11 mouse cellular contexts compared by ENCODE assay signal in genomic region chr9:15309425-15309824, GRCm38 (mm10). TPM values are rescaled to one million over a fixed set of nuclear protein-coding genes. Genes with fewer than 3 reads are reported as not detected.
DNase-seq lines count a peak whose midpoint lies in the region; ATAC-seq and TF ChIP-seq lines count a peak whose summit lies in the region.
"Had no signal": no experiment of that assay in that cellular context is flagged by ENCODE, and none has a peak within 500 bp of the region (broad histone marks: within the 10 kb centered on the region; RNA-seq: fewer than 3 reads in every experiment).

No protein-coding gene starts in this region.

- peak overlapping the region; percentile 23 for H3K4me2 ChIP-seq in heart, embryonic 14.5 days (ENCODE audit: low read length)
- peak overlapping the region; percentile 29 for H3K4me2 ChIP-seq in lung, embryonic 16.5 days (ENCODE audit: low read depth, low read length)
- H3K4me2 ChIP-seq in embryonic facial prominence, embryonic 13.5 days: peak overlapping the region; percentile 77
- H3K4me2 ChIP-seq in liver, postnatal 0 days (ENCODE audit: low read depth, low read length): peak overlapping the region; percentile 22

- no peak overlapping the region for H3K27ac ChIP-seq in heart, embryonic 14.5 days (replicated peaks in 1 of 2; ENCODE audit: control insufficient read depth in 1 of 2, insufficient read depth in 1 of 2, low read depth in 2 of 2, low read length in 2 of 2)
- H3K27ac ChIP-seq in lung, embryonic 16.5 days (ENCODE audit: low read length): no peak overlapping the region
- H3K27ac ChIP-seq in embryonic facial prominence, embryonic 13.5 days: no peak overlapping the region
- no peak overlapping the region for H3K27ac ChIP-seq in liver, postnatal 0 days (ENCODE audit: low read depth)

- H3K9ac ChIP-seq in heart, embryonic 14.5 days (ENCODE audit: low read length): 0 out of 2 replicates have a peak overlapping the region, but pooled peaks have one; percentile 25
- no peak overlapping the region for H3K9ac ChIP-seq in lung, embryonic 16.5 days (ENCODE audit: low read length)
- no peak overlapping the region for H3K9ac ChIP-seq in embryonic facial prominence, embryonic 13.5 days
- H3K9ac ChIP-seq in liver, postnatal 0 days (replicated peaks): no peak overlapping the region

- peaks cover 67% of the 10 kb centered on the region for H3K36me3 ChIP-seq in heart, embryonic 14.5 days (ENCODE audit: control insufficient read depth, insufficient read depth, low read length)
- peaks cover 41% of the 10 kb centered on the region for H3K36me3 ChIP-seq in lung, embryonic 16.5 days (ENCODE audit: control insufficient read depth, insufficient read depth, low read length)
- H3K36me3 ChIP-seq in embryonic facial prominence, embryonic 13.5 days: peaks cover 64% of the 10 kb centered on the region
- H3K36me3 ChIP-seq in liver, postnatal 0 days (replicated peaks; ENCODE audit: insufficient read depth, low read length): peaks cover 54% of the 10 kb centered on the region

- 77% methylated on average over 4 of the region's 4 CpGs for WGBS in heart, embryonic 14.5 days
- 15% methylated on average over 4 of the region's 4 CpGs for WGBS in lung, embryonic 16.5 days
- 64% methylated on average over 4 of the region's 4 CpGs for WGBS in embryonic facial prominence, embryonic 13.5 days
- 55% methylated on average over 4 of the region's 4 CpGs for WGBS in liver, postnatal 0 days (ENCODE audit: insufficient replicate concordance)

- peaks cover 0 to 17% of the 10 kb centered on the region in 2 experiments; a peak in 2 of 4 replicates for H3K4me1 ChIP-seq in heart, embryonic 14.5 days (ENCODE audit: control insufficient read depth in 2 of 2, insufficient read depth in 2 of 2, low read length in 2 of 2)
- H3K4me1 ChIP-seq in lung, embryonic 16.5 days (replicated peaks; ENCODE audit: control insufficient read depth, insufficient read depth, low read length): peaks cover 21% of the 10 kb centered on the region
- H3K4me1 ChIP-seq in embryonic facial prominence, embryonic 13.5 days: peaks cover 31% of the 10 kb centered on the region
- peaks cover 15% of the 10 kb centered on the region for H3K4me1 ChIP-seq in liver, postnatal 0 days (ENCODE audit: insufficient read depth)

- DNase-seq in heart, adult 11 months: no peak
- no peak for DNase-seq in lung, postnatal 4 days
- no peak for DNase-seq in liver, postnatal 0 days
- DNase-seq in right cerebral cortex, adult 18-20 months: no peak
- DNase-seq: heart, postnatal 36 days; lung, postnatal 14 days; thymus, adult 2 months had no signal

- no peaks in the 10 kb centered on the region for H3K27me3 ChIP-seq in heart, embryonic 14.5 days (ENCODE audit: control insufficient read depth, insufficient read depth, low read length)
- H3K27me3 ChIP-seq in lung, embryonic 16.5 days (ENCODE audit: control insufficient read depth, insufficient read depth, low read depth, low read length): no peaks in the 10 kb centered on the region
- H3K27me3 ChIP-seq in embryonic facial prominence, embryonic 13.5 days: no peaks in the 10 kb centered on the region
- no peaks in the 10 kb centered on the region for H3K27me3 ChIP-seq in liver, postnatal 0 days (ENCODE audit: insufficient read depth, low read length)

- no peak overlapping the region for H3K4me3 ChIP-seq in heart, embryonic 14.5 days (ENCODE audit: control insufficient read depth in 1 of 2, insufficient read depth in 1 of 2, low read depth in 1 of 2, low read length in 2 of 2)
- peak overlapping the region; percentile 13; the same call in 1 of the 2 replicates for H3K4me3 ChIP-seq in lung, embryonic 16.5 days (ENCODE audit: low read length)
- no peak overlapping the region for H3K4me3 ChIP-seq in embryonic facial prominence, embryonic 13.5 days
- no peak overlapping the region for H3K4me3 ChIP-seq in liver, postnatal 0 days (ENCODE audit: low read depth, low read length)

- no peak for TF ChIP-seq CTCF in liver, postnatal 0 days (IDR thresholded peaks at IDR 0.05; ENCODE audit: low read depth)

- no peaks in the 10 kb centered on the region for H3K9me3 ChIP-seq in heart, embryonic 14.5 days (ENCODE audit: control insufficient read depth, low read length)
- H3K9me3 ChIP-seq in lung, embryonic 16.5 days (ENCODE audit: control insufficient read depth, low read length): no peaks in the 10 kb centered on the region
- H3K9me3 ChIP-seq in embryonic facial prominence, embryonic 13.5 days: no peaks in the 10 kb centered on the region
- no peaks in the 10 kb centered on the region for H3K9me3 ChIP-seq in liver, postnatal 0 days (ENCODE audit: low read length)

- ATAC-seq in heart, embryonic 14.5 days (ENCODE audit: insufficient number of reproducible peaks, insufficient read depth, low FRiP score, low read depth): no peak
- no peak for ATAC-seq in lung, embryonic 16.5 days (ENCODE audit: low read depth)
- ATAC-seq in embryonic facial prominence, embryonic 13.5 days (ENCODE audit: insufficient number of reproducible peaks, insufficient read depth, low FRiP score, low TSS enrichment, low read depth): no peak
- no peak for ATAC-seq in liver, postnatal 0 days
- no peak for ATAC-seq in CD4-positive, CD25-positive, alpha-beta regulatory T cell, adult 4 months

- no peak for TF ChIP-seq EP300 in liver, postnatal 0 days (IDR thresholded peaks at IDR 0.05; ENCODE audit: low read depth)

RNA-seq across cellular contexts. Expression of gene 4931406C07Rik, which starts 3.2 kb away (rescaled TPM):
- 5.7 and 6.7 TPM in 2 replicates for polyA plus RNA-seq in heart, embryonic 14.5 days (2014; fragmentation: Nextera tagmentation; extraction: Ambion mirVana)
- polyA plus RNA-seq in lung, embryonic 16.5 days (2015; fragmentation: Nextera tagmentation; extraction: Ambion mirVana): 8.5 and 10.5 TPM in 2 replicates
- 13.8 TPM in 2 replicates for polyA plus RNA-seq in embryonic facial prominence, embryonic 13.5 days (2015; fragmentation: Nextera tagmentation; extraction: Ambion mirVana)
- polyA plus RNA-seq in liver, postnatal 0 days (2015; fragmentation: Nextera tagmentation; extraction: Ambion mirVana): 26.4 and 27.6 TPM in 2 replicates
- polyA plus RNA-seq in CD4-positive, CD25-positive, alpha-beta regulatory T cell, adult 4 months (2017; shearing (Covaris generic)): 1 to 10 TPM; 3.6 to 6.3 TPM

RNA-seq across cellular contexts. Expression of gene Taf1d, which starts 3.4 kb away (rescaled TPM):
- polyA plus RNA-seq in heart, embryonic 14.5 days (2014; fragmentation: Nextera tagmentation; extraction: Ambion mirVana): 42.5 and 48.4 TPM in 2 replicates
- polyA plus RNA-seq in lung, embryonic 16.5 days (2015; fragmentation: Nextera tagmentation; extraction: Ambion mirVana): 58.3 and 67.0 TPM in 2 replicates
- 96.0 and 106 TPM in 2 replicates for polyA plus RNA-seq in embryonic facial prominence, embryonic 13.5 days (2015; fragmentation: Nextera tagmentation; extraction: Ambion mirVana)
- polyA plus RNA-seq in liver, postnatal 0 days (2015; fragmentation: Nextera tagmentation; extraction: Ambion mirVana): 30.5 and 31.1 TPM in 2 replicates
- polyA plus RNA-seq in CD4-positive, CD25-positive, alpha-beta regulatory T cell, adult 4 months (2017; shearing (Covaris generic)): 100 to 1,000 TPM; 115 to 148 TPM

RNA-seq across cellular contexts. Expression of gene Med17, which starts 29.7 kb away (rescaled TPM):
- 20.5 and 25.8 TPM in 2 replicates for polyA plus RNA-seq in heart, embryonic 14.5 days (2014; fragmentation: Nextera tagmentation; extraction: Ambion mirVana)
- 30.9 and 34.4 TPM in 2 replicates for polyA plus RNA-seq in lung, embryonic 16.5 days (2015; fragmentation: Nextera tagmentation; extraction: Ambion mirVana)
- 31.6 and 33.2 TPM in 2 replicates for polyA plus RNA-seq in embryonic facial prominence, embryonic 13.5 days (2015; fragmentation: Nextera tagmentation; extraction: Ambion mirVana)
- polyA plus RNA-seq in liver, postnatal 0 days (2015; fragmentation: Nextera tagmentation; extraction: Ambion mirVana): 12.3 and 13.6 TPM in 2 replicates
- 10 to 100 TPM; 22.7 to 23.9 TPM for polyA plus RNA-seq in CD4-positive, CD25-positive, alpha-beta regulatory T cell, adult 4 months (2017; shearing (Covaris generic))

RNA-seq across cellular contexts. Expression of gene Cep295, which starts 48.2 kb away (rescaled TPM):
- 11.9 and 12.9 TPM in 2 replicates for polyA plus RNA-seq in heart, embryonic 14.5 days (2014; fragmentation: Nextera tagmentation; extraction: Ambion mirVana)
- polyA plus RNA-seq in lung, embryonic 16.5 days (2015; fragmentation: Nextera tagmentation; extraction: Ambion mirVana): 15.8 and 18.9 TPM in 2 replicates
- polyA plus RNA-seq in embryonic facial prominence, embryonic 13.5 days (2015; fragmentation: Nextera tagmentation; extraction: Ambion mirVana): 20.7 and 20.8 TPM in 2 replicates
- polyA plus RNA-seq in liver, postnatal 0 days (2015; fragmentation: Nextera tagmentation; extraction: Ambion mirVana): 4.5 and 4.8 TPM in 2 replicates
- 10 to 100 TPM; 24.5 to 25.9 TPM for polyA plus RNA-seq in CD4-positive, CD25-positive, alpha-beta regulatory T cell, adult 4 months (2017; shearing (Covaris generic))

Comparison
In these comparisons a context has a peak if more than half of its experiments do, and no peak if none do; other contexts are left out.
1. H3K4me2 ChIP-seq: peak in every context shown above with its lines; median percentile 77 in embryonic facial prominence, embryonic 13.5 days; 29 in lung, embryonic 16.5 days; 23 in heart, embryonic 14.5 days; 22 in liver, postnatal 0 days.